Comparison of ENCODE assay signal across 8 mouse cellular contexts in genomic region chr19:23893093-23893889, GRCm38 (mm10).
A peak's percentile ranks its signal among the peaks of the same experiment; 100 is the strongest.
DNase-seq lines count a peak whose midpoint lies in the region; ATAC-seq lines count a peak whose summit lies in the region.

No protein-coding gene starts in this region.

- H3K4me2 ChIP-seq in forebrain, embryonic 12.5 days: peak overlapping the region; percentile 60
- peak overlapping the region; percentile 69 for H3K4me2 ChIP-seq in heart, embryonic 13.5 days
- peak overlapping the region; percentile 55 for H3K4me2 ChIP-seq in liver, embryonic 12.5 days
- peak overlapping the region; percentile 64 for H3K4me2 ChIP-seq in neural tube, embryonic 12.5 days (replicated peaks)

- H3K4me3 ChIP-seq in forebrain, embryonic 12.5 days (replicated peaks): peak overlapping the region; percentile 43
- peak overlapping the region; percentile 55 for H3K4me3 ChIP-seq in heart, embryonic 13.5 days
- peak overlapping the region; percentile 32 for H3K4me3 ChIP-seq in liver, embryonic 12.5 days
- H3K4me3 ChIP-seq in neural tube, embryonic 12.5 days: peak overlapping the region; percentile 37

- peak; percentile 82 for ATAC-seq in forebrain, embryonic 12.5 days (ENCODE audit: low FRiP score)
- ATAC-seq in heart, embryonic 13.5 days (ENCODE audit: extremely low read depth, insufficient number of reproducible peaks, low FRiP score, low TSS enrichment): no peak; the same call in 1 of the 2 replicates
- ATAC-seq in liver, embryonic 12.5 days: no peak
- peak; percentile 85 for ATAC-seq in neural tube, embryonic 12.5 days (ENCODE audit: low FRiP score, low read depth)

- H3K9me3 ChIP-seq in forebrain, embryonic 12.5 days: no peaks in the 10 kb centered on the region
- H3K9me3 ChIP-seq in heart, embryonic 13.5 days: no peaks in the 10 kb centered on the region
- H3K9me3 ChIP-seq in liver, embryonic 12.5 days (replicated peaks): no peaks in the 10 kb centered on the region
- no peaks in the 10 kb centered on the region for H3K9me3 ChIP-seq in neural tube, embryonic 12.5 days

- no peaks in the 10 kb centered on the region for H3K36me3 ChIP-seq in forebrain, embryonic 12.5 days (replicated peaks)
- H3K36me3 ChIP-seq in heart, embryonic 13.5 days: no peaks in the 10 kb centered on the region
- H3K36me3 ChIP-seq in liver, embryonic 12.5 days: no peaks in the 10 kb centered on the region
- H3K36me3 ChIP-seq in neural tube, embryonic 12.5 days: no peaks in the 10 kb centered on the region

- no peak overlapping the region for H3K27ac ChIP-seq in forebrain, embryonic 12.5 days
- no peak overlapping the region for H3K27ac ChIP-seq in heart, embryonic 13.5 days (replicated peaks)
- no peak overlapping the region for H3K27ac ChIP-seq in liver, embryonic 12.5 days
- no peak overlapping the region for H3K27ac ChIP-seq in neural tube, embryonic 12.5 days

- 21% methylated on average over 101 of the region's 110 CpGs for WGBS in forebrain, embryonic 12.5 days
- WGBS in heart, embryonic 13.5 days: 14% methylated on average over 110 of the region's 110 CpGs
- 20% methylated on average over 102 of the region's 110 CpGs for WGBS in liver, embryonic 12.5 days (ENCODE audit: insufficient replicate concordance)
- 18% methylated on average over 110 of the region's 110 CpGs for WGBS in neural tube, embryonic 12.5 days

- peak; percentile 61 to 73 for DNase-seq in cerebellum, postnatal 14 days
- DNase-seq in cerebellum, adult 9-11 months: no peak
- DNase-seq in kidney, postnatal 10 days: peak; percentile 68
- peak; percentile 33 to 36 for DNase-seq in urinary bladder, postnatal 36 days (ENCODE audit: low spot score in 2 of 2)

- peak overlapping the region; percentile 3; the same call in 1 of the 2 replicates for H3K9ac ChIP-seq in forebrain, embryonic 12.5 days
- H3K9ac ChIP-seq in heart, embryonic 13.5 days: peak overlapping the region; percentile 73
- H3K9ac ChIP-seq in liver, embryonic 12.5 days: no peak overlapping the region
- H3K9ac ChIP-seq in neural tube, embryonic 12.5 days: 0 out of 2 replicates have a peak overlapping the region, but pooled peaks have one; percentile 13

- H3K27me3 ChIP-seq in forebrain, embryonic 12.5 days: peaks cover 76% of the 10 kb centered on the region
- H3K27me3 ChIP-seq in heart, embryonic 13.5 days (replicated peaks): peaks cover 66% of the 10 kb centered on the region
- H3K27me3 ChIP-seq in liver, embryonic 12.5 days (replicated peaks): peaks cover 42% of the 10 kb centered on the region
- H3K27me3 ChIP-seq in neural tube, embryonic 12.5 days (replicated peaks): peaks cover 27% of the 10 kb centered on the region

- H3K4me1 ChIP-seq in forebrain, embryonic 12.5 days: peaks cover 16% of the 10 kb centered on the region
- peaks cover 13% of the 10 kb centered on the region for H3K4me1 ChIP-seq in heart, embryonic 13.5 days
- H3K4me1 ChIP-seq in liver, embryonic 12.5 days: no peaks in the 10 kb centered on the region
- peaks cover 16% of the 10 kb centered on the region for H3K4me1 ChIP-seq in neural tube, embryonic 12.5 days

Comparison
In these comparisons a context has a peak if more than half of its experiments do, and no peak if none do; other contexts are left out.
1. ATAC-seq: peak in forebrain, embryonic 12.5 days (single experiment) and neural tube, embryonic 12.5 days (single experiment); none in heart, embryonic 13.5 days (single experiment) and liver, embryonic 12.5 days (single experiment).
2. Peak in every context shown above with its lines, with median percentiles within 50 percentile points of each other: H3K4me2 ChIP-seq and H3K4me3 ChIP-seq.